Mouse (Mus musculus): ENCODE results near the gene Pdxk.
"Not testable (repeated sequence)": the region's sequence is repeated elsewhere in the genome, so short reads cannot be mapped to it uniquely, and the experiment has no call there.

Pdxk gene

GRCm38 (mm10) chr10:78417888-78418287 is 46.9 kb downstream of the Pdxk start:
- DNase-seq (ENCODE audit: low spot score), result no peak

- not testable (repeated sequence) for DNase-seq (ENCODE audit: low spot score)
Observed at GRCm38 (mm10) chr10:78414936-78415335, 49.8 kb downstream of the Pdxk start.

GRCm38 (mm10) chr10:78413152-78413520 is 51.6 kb downstream of the Pdxk start:
- DNase-seq (ENCODE audit: low spot score), result no peak

- DNase-seq (ENCODE audit: low spot score), result peak; percentile 94
Observed at GRCm38 (mm10) chr10:78412319-78413151, 52.2 kb downstream of the Pdxk start, which contains the start of gene Rrp1. Gene Rrp1 (minus strand): TSS chr10:78413043.

DNA sequence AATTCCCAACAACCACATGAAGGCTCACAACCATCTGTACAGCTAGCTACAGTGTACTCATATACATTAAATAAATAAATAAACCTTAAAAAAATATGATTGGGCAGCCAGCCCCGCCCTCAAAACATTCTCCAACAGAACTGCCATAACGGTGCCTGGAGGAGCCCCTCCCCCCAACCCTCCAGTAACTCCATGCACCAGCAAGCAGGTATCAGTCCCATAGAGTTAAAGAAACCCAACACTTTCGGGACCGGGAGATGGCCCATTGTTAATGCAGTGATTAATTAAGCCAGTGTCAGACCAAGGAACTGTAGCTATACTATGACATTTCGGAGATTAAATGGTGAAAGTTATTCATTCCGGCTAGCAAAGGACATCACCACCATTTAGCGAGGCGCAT is 52.9 kb downstream of the Pdxk start:
- DNase-seq (ENCODE audit: low spot score), result no peak

DNA sequence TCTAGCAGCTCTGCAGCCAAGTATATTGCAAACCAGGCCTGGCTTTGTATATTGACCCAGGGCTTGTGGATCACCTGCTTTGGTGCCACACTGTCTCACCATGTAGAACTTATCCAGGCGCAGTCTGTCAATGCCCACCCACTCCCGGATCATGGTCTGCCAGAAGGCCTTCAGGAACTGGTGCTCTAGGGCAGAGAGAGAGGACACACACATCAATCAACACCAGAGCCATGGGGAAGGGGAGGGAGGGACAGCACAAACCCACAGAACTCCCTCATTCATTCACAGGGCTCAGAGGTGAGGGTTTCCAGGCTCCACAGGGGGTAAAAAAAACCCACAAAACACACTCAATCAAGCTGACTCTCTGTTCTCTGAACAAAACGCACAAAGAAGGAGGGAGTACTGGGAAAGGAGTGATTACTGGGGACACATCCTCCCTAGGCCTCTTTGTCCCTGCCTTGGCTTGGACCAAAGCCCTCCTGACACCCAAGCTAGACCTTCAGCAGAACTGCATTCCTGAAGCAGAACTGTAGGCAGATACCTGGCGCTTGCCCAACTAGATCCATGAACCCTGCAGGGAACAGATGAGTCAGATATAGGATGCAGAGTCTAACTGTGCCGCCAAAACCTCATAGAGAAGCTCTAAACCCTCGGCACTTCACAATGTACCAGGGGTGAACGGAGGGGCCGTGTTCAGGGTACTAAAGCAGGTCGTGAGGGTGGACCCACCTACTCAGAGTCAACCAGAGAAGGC is 55.6 kb downstream of the Pdxk start:
- no peak for DNase-seq (ENCODE audit: low spot score)

- no peak for DNase-seq (ENCODE audit: low spot score)
Observed at GRCm38 (mm10) chr10:78407132-78407531, 57.6 kb downstream of the Pdxk start.

- no peak for DNase-seq (ENCODE audit: low spot score)
Observed at GRCm38 (mm10) chr10:78406152-78406551, 58.6 kb downstream of the Pdxk start.

DNA sequence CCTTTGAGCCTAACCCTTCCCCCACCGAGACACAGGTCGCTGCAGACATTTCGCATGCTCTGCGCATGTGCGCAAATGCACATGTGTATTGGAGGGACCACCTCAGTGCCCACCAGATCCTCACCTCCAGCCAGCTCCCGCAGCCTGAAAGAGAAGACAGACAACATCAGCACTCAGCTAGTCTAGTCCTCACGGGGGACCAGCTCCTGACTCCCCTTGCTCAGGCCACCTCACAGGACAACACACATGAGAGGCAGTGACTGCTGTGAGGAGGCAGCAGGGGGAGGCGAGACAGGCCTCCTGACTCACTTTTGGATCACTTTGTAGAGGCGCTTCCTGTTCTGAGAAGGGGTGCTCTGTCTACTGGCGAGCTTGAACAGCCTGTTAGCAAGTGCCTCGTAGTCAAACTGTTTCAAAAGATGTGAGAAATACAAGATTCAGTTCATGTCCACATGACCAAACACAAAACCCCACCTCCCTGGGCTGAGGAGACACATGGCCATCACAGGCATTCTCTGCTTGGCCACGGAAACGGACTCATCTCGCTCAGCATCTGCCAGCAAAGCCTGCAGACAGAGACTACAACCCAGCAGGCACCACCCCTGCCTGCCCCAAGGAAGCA is 62.4 kb downstream of the Pdxk start:
- DNase-seq (ENCODE audit: low spot score), result no peak

DNA sequence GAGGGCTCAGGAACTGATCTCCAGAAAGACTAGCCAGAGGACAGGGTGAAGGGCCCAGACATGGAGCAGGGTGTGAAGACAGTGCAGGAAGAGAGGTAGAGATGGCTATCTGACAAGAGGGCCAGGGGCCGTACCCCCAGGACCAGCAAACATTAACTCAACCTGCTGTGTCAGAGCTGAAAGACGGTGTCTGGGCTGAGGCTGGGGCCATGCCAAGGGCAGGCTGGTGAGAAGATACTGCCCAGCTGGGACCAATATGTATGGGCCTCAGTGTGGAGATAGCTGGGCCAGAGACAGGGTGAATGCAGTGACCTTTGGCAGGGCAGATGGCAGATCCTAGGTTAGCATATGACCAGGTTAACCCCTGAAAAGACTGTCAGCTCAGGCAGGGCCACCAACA is 63.6 kb downstream of the Pdxk start:
- DNase-seq (ENCODE audit: low spot score), result no peak

DNA sequence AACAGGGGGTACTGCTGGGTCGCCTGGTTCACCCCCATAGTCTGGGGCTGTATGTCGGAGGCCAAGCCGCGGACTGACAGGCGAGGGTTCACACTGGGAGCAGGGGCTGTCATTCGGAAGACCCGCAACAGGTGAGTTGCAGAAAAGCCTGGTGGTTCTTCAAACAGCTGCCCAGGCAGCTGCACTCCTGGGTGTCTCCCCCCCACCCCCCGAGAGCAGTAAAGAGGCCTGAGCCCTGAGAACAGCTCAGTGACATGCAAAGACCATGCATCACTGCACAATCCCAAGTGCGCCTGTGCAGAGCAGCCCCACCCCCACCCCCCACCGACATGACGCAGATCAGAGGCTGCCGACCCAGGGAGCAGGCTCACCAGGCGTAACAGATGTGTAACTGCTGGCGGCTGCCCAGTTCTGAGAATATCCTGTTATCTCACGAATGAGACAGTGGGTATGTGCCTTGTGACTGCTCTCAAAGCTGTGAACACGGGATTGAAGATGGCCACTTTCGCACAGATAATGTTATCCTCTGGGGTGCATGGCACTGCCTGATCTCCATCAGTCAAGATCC is 65.6 kb downstream of the Pdxk start:
- DNase-seq (ENCODE audit: low spot score), result no peak

GRCm38 (mm10) chr10:78396625-78396885 is 68.2 kb downstream of the Pdxk start:
- DNase-seq (ENCODE audit: low spot score), result no peak

- DNase-seq (ENCODE audit: low spot score), result peak; percentile 94
Observed at GRCm38 (mm10) chr10:78395819-78396624, 68.8 kb downstream of the Pdxk start.

DNA sequence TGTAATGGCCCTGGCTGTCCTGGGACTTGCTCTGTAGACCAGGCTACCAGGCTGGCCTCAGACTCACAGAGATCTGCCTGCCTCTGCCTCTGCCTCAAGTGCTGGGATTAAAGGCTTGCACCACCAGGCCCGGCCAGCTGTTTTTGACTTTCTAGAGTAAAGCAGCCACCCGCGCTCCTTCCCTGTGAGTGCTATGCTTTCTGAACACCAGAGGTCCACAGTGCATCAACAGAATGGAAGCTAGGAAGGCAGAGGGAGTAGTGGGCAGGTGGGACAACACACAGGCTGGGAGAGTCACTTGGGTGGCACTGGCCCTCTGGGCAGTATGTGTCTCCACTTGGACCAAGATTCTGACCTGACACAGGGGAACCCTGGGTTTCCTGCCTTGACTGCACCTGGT is 69.4 kb downstream of the Pdxk start:
- no peak for DNase-seq (ENCODE audit: low spot score)

DNA sequence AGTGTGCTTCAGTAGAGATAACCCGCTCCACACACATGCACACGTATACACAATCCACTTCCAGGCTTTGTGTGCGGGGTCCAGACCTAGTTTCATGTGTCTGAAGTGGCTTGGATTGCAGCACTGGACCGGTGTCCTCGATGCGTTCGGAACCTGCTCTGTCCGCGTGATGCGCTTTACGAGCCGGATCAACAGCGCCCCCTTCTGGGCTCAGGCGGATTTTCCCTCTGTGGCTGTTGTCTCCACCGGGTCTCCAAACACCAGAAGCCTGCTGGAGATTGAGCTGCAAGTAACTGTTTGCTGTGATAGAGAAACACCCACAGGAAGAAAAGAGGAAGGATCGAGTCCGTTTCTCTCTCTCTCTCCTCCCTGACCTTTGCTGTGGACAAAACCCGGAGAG is 72.7 kb downstream of the Pdxk start:
- peak; percentile 84 for DNase-seq (ENCODE audit: low spot score)

DNA sequence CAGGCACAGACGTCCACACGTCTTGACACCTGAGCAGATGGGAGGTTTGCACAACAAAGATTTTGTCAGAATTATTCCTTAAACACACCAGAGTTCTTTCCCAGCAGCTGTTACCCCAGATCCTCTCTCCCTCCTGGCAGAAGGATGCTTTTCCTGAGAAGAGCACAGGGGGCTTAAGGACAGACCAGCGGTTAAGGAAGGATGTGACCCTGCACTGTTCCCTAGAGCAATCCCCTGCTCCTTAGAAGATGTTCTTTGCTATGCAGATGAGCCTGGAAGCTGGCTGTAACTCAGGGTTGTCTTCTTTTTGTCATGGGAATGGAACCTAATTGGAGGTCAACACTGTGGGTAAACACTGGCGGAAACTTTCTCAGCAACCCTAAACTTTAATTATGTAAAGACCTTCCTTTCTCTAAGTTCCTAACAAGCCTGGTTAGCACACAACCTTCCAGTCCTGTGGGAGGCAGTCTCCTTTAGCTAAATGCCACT is 73.7 kb downstream of the Pdxk start:
- no peak for DNase-seq (ENCODE audit: low spot score)

GRCm38 (mm10) chr10:78388216-78388980 is 76.4 kb downstream of the Pdxk start:
- no peak for DNase-seq (ENCODE audit: low spot score)

Measured in lung, postnatal 25 days (tissue).